Mouse (Mus musculus): ENCODE measurements at regions not wholly inside any gene's neighbourhood (a gene's known extent, or its start where the extent isn't known, plus 50 kb on each side); places are given as distances from the start of the nearest gene placed in this dataset.

DNA sequence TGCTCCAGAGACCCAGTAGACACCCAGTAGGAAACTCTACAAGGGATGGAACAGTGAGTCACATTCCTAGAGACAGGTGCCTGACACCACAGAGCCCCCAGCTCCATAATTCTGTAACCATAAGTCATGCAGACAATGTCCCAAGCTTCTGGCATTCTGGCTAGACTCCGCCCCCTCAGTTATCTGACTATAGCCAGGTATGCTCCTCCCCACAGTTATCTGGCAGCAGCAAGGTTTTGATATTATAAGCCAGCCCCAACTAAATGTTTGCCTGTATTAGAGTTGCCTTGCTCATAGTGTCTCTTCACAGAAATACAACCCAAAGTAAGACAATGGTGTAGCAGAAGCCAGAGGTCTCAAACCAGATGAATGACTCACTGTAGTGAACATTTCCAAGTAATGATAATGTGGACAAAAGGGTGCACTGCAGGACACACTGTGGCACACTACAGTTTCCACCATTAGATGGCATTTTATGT, 121.4 kb upstream of the Otogl start:
- DNase-seq (ENCODE audit: low spot score) (no peak), ATAC-seq (ENCODE audit: low FRiP score) (no peak)
- 95% methylated on average over 1 of the region's 1 CpGs for WGBS

GRCm38 (mm10) chr10:108027506-108027905, 115.6 kb upstream of the Otogl start:
- TF ChIP-seq CTCF (IDR thresholded peaks at IDR 0.05) = no peak

More for the DNA sequence above, 121.4 kb upstream of the Otogl start:
- no peak overlapping the region for H3K9ac ChIP-seq (replicated peaks; ENCODE audit: low read length, poor library complexity, severe bottlenecking)
- no peaks in the 10 kb centered on the region for H3K36me3 ChIP-seq (ENCODE audit: insufficient read depth, low read length)
- H3K27ac ChIP-seq (ENCODE audit: low read depth, low read length) = no peak overlapping the region
- H3K9me3 ChIP-seq (ENCODE audit: low read length) = no peaks in the 10 kb centered on the region
- H3K27me3 ChIP-seq (ENCODE audit: insufficient read depth, low read length) = no peaks in the 10 kb centered on the region
- H3K4me1 ChIP-seq (ENCODE audit: insufficient read depth, low read length) = no peaks in the 10 kb centered on the region
- no peak overlapping the region for H3K4me2 ChIP-seq (ENCODE audit: low read depth, low read length, poor library complexity, severe bottlenecking)
- TF ChIP-seq CTCF (IDR thresholded peaks at IDR 0.05) = no peak
- H3K4me3 ChIP-seq (ENCODE audit: low read depth, low read length) = no peak overlapping the region

DNA sequence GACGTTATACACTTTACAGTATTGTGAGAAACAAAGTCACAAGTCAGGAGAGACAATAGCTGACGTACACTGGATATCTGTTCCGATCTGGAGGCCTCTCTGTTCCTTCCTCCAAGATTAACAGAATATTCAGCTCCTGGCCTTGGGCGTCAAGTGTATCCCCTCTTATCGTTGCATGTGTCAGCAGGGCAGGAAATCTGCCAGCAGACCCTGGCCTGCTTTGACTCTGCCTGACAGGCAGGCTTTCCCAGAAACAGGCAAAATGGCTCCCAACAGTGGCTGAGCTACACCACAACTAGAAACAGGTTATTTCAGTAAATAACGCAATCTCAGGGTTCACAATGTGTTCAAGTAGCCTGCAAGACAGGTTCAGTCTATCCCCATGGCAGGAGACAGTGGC, 112.3 kb upstream of the Otogl start:
- no peaks in the 10 kb centered on the region for H3K36me3 ChIP-seq (ENCODE audit: insufficient read depth, low read length)
- H3K4me1 ChIP-seq (ENCODE audit: insufficient read depth, low read length) = no peaks in the 10 kb centered on the region
- H3K27ac ChIP-seq (ENCODE audit: low read depth, low read length) = no peak overlapping the region
- H3K9me3 ChIP-seq (ENCODE audit: low read length) = no peaks in the 10 kb centered on the region
- DNase-seq (ENCODE audit: low spot score) (no peak), ATAC-seq (ENCODE audit: low FRiP score) (no peak)
- H3K4me2 ChIP-seq (ENCODE audit: low read depth, low read length, poor library complexity, severe bottlenecking) = no peak overlapping the region
- H3K4me3 ChIP-seq (ENCODE audit: low read depth, low read length) = no peak overlapping the region
- 87% methylated on average over 6 of the region's 6 CpGs for WGBS
- no peak for TF ChIP-seq CTCF (IDR thresholded peaks at IDR 0.05)
- no peak overlapping the region for H3K9ac ChIP-seq (replicated peaks; ENCODE audit: low read length, poor library complexity, severe bottlenecking)
- no peaks in the 10 kb centered on the region for H3K27me3 ChIP-seq (ENCODE audit: insufficient read depth, low read length)

More at GRCm38 (mm10) chr10:108027506-108027905, 115.6 kb upstream of the Otogl start:
- 69% methylated on average over 2 of the region's 2 CpGs for WGBS
- Histone ChIP-seq H3K9me3 (ENCODE audit: low read length) (no peaks in the 10 kb centered on the region), H3K4me3 (ENCODE audit: low read depth, low read length) (no peak overlapping the region), H3K27me3 (ENCODE audit: insufficient read depth, low read length) (no peaks in the 10 kb centered on the region), H3K4me1 (ENCODE audit: insufficient read depth, low read length) (no peaks in the 10 kb centered on the region), H3K27ac (ENCODE audit: low read depth, low read length) (no peak overlapping the region), H3K36me3 (ENCODE audit: insufficient read depth, low read length) (no peaks in the 10 kb centered on the region), H3K9ac (replicated peaks; ENCODE audit: low read length, poor library complexity, severe bottlenecking) (no peak overlapping the region), H3K4me2 (ENCODE audit: low read depth, low read length, poor library complexity, severe bottlenecking) (no peak overlapping the region)
- DNase-seq (ENCODE audit: low spot score) = no peak
- ATAC-seq (ENCODE audit: low FRiP score) = no peak

GRCm38 (mm10) chr10:108016552-108016951, 104.6 kb upstream of the Otogl start:
- H3K9ac ChIP-seq (replicated peaks; ENCODE audit: low read length, poor library complexity, severe bottlenecking) = no peak overlapping the region
- no peaks in the 10 kb centered on the region for H3K27me3 ChIP-seq (ENCODE audit: insufficient read depth, low read length)
- ATAC-seq (ENCODE audit: low FRiP score) (no peak), DNase-seq (ENCODE audit: low spot score) (no peak)
- H3K4me1 ChIP-seq (ENCODE audit: insufficient read depth, low read length) = no peaks in the 10 kb centered on the region
- WGBS = 93% methylated on average over 1 of the region's 1 CpGs
- H3K9me3 ChIP-seq (ENCODE audit: low read length) = no peaks in the 10 kb centered on the region
- no peak for TF ChIP-seq CTCF (IDR thresholded peaks at IDR 0.05)
- H3K4me2 ChIP-seq (ENCODE audit: low read depth, low read length, poor library complexity, severe bottlenecking) = no peak overlapping the region
- no peaks in the 10 kb centered on the region for H3K36me3 ChIP-seq (ENCODE audit: insufficient read depth, low read length)
- no peak overlapping the region for H3K4me3 ChIP-seq (ENCODE audit: low read depth, low read length)
- H3K27ac ChIP-seq (ENCODE audit: low read depth, low read length) = no peak overlapping the region

- Histone ChIP-seq H3K27ac (ENCODE audit: low read depth, low read length) (no peak overlapping the region), H3K9me3 (ENCODE audit: low read length) (no peaks in the 10 kb centered on the region), H3K9ac (replicated peaks; ENCODE audit: low read length, poor library complexity, severe bottlenecking) (no peak overlapping the region), H3K4me3 (ENCODE audit: low read depth, low read length) (no peak overlapping the region), H3K36me3 (ENCODE audit: insufficient read depth, low read length) (no peaks in the 10 kb centered on the region), H3K4me2 (ENCODE audit: low read depth, low read length, poor library complexity, severe bottlenecking) (no peak overlapping the region), H3K4me1 (ENCODE audit: insufficient read depth, low read length) (no peaks in the 10 kb centered on the region), H3K27me3 (ENCODE audit: insufficient read depth, low read length) (no peaks in the 10 kb centered on the region)
- ATAC-seq (ENCODE audit: low FRiP score) = no peak
- TF ChIP-seq CTCF (IDR thresholded peaks at IDR 0.05) = no peak
- DNase-seq (ENCODE audit: low spot score) = no peak
- WGBS = 86% methylated on average over 2 of the region's 2 CpGs
Observed at GRCm38 (mm10) chr10:107994836-107995585, 83.1 kb upstream of the Otogl start.

DNA sequence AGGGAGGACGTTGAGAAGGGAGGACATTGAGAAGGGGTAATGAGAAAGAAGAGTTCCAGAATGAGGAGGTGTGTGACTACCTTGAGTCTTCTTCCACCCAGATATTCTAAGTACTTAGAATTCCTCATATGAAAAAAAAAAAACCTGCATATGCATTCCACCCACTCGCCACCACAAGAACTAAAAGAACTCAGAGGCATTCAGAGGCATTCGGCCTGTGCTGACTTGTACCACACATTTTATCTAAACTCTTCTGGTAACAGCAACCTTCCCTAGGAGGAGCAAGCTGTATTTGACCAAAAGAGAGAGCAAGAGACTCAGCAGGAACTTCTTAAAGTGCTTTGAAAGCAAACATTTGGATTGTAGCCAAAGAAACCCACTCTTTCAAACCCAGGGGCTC, 80.7 kb upstream of the Otogl start:
- Histone ChIP-seq H3K9me3 (ENCODE audit: low read length) (no peaks in the 10 kb centered on the region), H3K27me3 (ENCODE audit: insufficient read depth, low read length) (no peaks in the 10 kb centered on the region), H3K27ac (ENCODE audit: low read depth, low read length) (no peak overlapping the region), H3K4me2 (ENCODE audit: low read depth, low read length, poor library complexity, severe bottlenecking) (no peak overlapping the region), H3K4me1 (ENCODE audit: insufficient read depth, low read length) (no peaks in the 10 kb centered on the region), H3K36me3 (ENCODE audit: insufficient read depth, low read length) (no peaks in the 10 kb centered on the region), H3K9ac (replicated peaks; ENCODE audit: low read length, poor library complexity, severe bottlenecking) (no peak overlapping the region), H3K4me3 (ENCODE audit: low read depth, low read length) (no peak overlapping the region)
- ATAC-seq (ENCODE audit: low FRiP score) (no peak), DNase-seq (ENCODE audit: low spot score) (no peak)
- no peak for TF ChIP-seq CTCF (IDR thresholded peaks at IDR 0.05)
- WGBS = 76% methylated on average over 3 of the region's 3 CpGs
